Mouse (Mus musculus) lung, postnatal 14 days (tissue): ENCODE data around the gene Smg6.

Experiments
- DNase-seq: peaks from one replicate; pipeline ENCODE4 v3.0.0; 2021

Gene Smg6

DNA sequence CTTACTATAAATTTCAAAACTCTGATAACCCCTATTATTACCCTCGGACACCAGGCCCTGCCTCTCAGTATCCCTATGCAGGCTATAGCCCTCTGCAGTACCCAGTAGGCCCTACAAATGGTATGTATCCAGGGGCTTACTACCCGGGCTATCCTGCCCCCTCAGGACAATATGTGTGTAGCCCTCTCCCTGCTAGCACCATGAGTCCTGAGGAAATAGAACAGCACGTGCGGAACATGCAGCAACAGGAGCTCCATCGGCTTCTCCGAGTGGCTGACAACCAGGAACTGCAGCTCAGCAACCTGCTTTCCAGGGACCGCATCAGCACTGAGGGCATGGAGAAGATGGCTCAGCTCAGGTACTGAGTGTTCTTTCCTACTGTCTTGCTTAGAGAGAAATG lies 4.8 kb downstream of the Smg6 start:
- DNase-seq, result no peak

DNA sequence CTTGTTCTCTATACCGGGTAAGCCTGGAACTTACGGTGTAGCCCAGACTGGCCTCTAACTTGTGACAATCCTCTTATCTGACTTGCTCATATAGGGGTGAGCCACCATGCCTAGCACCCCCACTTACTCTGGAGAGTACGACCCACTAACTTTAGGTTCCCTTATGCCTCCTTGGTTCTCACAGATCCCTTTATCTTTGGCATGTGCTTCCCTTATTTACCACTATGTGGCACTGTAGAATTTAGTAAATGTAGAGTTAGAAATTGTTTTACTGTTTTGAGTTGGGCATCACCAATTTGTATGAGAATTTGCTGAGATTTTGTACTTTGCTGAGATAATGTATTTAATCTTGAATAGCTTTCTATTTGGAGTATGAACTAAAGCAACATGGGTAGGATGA lies 20.7 kb downstream of the Smg6 start:
- peak; percentile 28 for DNase-seq

DNA sequence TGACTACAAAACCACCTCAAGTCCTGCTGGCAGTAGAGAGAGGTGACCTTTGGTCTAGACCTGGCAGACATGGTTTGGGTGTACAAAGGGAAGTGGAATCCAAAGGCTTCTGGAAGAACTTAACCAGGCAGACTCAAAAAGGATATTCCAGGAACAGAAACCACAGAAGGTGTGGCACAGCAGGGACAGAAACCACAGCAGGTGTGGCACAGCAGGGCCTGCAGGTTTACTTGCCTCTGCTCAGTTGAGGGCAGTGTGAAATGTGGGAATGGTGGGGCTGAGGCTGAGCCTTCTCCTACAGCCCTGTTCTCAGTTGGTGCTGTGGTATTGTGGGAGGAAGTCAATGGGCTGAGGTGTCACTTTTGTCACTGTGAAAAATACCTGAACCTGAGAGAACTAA lies 29.3 kb downstream of the Smg6 start:
- no peak for DNase-seq

DNA sequence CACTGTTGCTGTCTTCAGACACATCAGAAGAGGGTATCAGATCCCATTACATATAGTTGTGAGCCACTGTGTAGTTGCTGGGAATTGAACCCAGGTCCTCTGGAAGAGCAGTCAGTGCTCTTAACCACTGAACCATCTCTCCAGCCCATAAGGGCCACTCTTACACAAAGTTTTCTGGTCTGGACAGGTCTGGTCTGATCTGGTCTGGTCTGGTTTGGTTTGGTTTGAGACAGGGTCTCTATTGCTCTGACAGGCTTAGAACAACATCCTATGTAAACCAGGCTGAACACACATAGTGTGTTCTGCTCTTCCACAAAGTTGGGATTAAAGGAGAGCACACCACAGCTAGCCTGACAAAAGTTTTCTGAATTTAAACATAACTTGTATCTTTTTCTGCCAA lies 30.4 kb downstream of the Smg6 start:
- DNase-seq, result no peak

DNA sequence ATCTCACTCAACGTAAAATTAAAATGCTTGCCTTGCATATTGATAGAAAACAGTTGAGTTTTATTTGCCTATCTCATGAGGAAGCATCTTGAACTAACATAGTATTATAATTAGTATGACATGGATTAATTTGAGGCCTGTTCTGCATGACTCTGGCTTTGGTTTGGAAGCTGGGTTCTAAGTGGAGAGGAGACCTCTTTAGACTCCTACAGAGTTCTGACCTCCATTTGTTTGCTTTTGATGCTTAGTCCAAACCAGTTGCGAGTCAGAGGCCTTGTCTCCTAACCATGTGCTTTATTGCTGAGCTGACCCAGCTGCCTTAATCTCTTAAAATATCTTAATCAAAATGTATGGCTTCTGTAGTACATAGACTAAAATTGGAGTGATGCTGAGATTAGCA lies 32.0 kb downstream of the Smg6 start:
- no peak for DNase-seq

DNA sequence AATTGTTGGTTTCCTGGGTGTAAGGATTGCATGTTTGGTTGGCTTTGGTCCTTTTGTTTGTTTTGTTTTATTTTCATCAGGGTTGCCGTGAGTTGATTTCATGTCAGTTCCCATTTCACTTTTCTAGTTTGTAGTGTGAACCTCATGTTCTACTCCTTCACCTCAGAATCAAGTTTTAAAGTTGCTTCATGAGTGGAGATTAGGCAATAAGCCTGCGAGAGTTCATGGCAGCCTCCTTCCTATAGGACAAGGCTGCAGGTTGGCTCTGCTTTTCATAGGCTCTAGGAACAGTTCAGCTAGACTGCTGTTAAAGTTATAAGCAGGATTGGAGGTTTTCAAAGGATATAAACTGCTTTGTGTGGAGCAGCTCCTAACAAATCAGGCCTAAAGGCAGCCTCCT lies 33.9 kb downstream of the Smg6 start:
- DNase-seq, result no peak

DNA sequence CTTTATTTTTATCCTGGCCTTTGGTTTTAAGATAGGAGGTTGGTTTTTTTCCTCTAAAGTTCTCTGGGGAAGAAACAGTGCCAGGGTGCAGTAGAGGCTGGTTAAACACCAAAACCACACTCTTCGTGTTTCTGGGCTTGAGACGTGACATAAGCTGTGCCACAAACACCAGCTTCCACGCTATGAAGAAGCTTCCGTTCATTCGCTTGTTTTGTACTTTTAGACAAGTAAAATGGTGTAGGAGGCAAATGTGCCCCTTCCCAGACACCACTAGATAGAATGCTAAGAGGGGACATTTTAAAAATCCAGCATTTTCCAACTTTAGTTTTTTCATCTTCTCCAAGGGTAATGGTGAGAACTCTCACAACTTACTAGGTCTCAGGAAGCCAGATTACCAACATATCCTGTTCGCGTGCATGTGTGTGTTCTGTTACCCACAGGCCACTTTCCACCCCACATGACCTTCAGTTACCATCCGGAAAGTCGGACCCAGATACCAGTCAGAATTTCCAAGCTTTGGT lies 34.5 kb downstream of the Smg6 start:
- DNase-seq, result no peak

DNA sequence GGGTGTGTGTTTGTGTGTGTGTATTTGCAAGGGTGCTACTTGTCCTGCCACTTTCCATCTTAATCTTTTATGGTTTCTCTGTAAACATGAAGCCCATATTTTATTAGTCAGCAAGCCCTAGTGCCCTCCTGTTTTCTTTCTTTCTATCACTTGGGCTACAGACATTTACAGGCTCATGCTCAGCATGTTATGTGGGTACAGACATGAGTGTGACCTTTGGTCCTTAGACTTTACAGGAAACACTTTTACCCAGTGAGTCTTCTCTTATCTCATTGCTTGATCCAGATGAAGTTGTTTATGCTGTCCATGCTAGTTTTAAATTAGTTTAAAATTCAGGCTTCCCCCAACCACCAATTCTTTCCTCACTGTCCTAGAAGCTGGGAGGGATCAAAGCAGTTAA lies 36.3 kb downstream of the Smg6 start:
- DNase-seq, result no peak

DNA sequence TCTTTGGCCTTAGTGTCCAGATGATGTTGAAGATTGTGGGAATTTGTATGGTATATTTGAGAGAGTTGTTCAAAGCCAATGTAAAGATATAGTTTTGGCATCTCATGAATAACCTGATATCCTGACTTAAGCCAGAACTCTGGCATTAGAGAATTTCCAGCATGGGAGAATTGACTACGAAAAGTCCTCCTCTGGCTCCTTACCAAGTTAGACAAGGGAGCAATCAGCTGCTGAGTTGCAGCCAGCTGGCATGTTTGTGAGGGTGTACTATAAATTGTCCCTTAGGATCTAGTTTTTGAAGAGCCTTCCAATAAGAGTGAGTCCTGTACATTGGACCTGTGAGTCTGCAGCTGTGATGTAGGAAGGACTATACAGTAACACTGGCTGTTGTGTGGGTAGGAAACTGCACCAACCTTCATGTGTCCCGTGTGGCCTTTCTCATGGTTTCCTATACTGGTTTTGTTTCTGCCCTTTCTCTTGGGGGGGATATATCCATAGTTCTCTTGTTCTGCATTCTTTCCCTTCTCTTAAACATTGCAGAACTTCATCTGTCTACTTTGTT lies 37.3 kb downstream of the Smg6 start:
- peak; percentile 13 for DNase-seq

DNA sequence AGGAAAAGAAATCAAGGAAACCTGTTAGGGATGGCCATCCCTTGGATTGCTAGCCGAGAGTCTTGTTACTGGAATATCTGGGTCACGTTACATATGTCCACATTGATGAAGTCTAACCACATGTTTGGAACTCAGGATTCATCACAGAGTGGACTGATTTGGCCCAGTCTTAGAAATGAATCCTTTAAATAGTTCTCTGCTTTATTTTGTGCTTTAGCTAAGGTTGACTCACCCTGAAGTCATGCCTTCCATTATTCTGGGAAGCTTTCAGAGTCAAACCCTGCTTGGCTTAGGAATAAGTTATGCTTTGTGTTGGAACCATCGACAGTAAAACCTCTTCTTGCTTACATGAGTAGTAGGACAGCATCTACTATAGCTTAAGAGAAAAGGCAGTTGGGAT lies 39.9 kb downstream of the Smg6 start:
- DNase-seq, result no peak

DNA sequence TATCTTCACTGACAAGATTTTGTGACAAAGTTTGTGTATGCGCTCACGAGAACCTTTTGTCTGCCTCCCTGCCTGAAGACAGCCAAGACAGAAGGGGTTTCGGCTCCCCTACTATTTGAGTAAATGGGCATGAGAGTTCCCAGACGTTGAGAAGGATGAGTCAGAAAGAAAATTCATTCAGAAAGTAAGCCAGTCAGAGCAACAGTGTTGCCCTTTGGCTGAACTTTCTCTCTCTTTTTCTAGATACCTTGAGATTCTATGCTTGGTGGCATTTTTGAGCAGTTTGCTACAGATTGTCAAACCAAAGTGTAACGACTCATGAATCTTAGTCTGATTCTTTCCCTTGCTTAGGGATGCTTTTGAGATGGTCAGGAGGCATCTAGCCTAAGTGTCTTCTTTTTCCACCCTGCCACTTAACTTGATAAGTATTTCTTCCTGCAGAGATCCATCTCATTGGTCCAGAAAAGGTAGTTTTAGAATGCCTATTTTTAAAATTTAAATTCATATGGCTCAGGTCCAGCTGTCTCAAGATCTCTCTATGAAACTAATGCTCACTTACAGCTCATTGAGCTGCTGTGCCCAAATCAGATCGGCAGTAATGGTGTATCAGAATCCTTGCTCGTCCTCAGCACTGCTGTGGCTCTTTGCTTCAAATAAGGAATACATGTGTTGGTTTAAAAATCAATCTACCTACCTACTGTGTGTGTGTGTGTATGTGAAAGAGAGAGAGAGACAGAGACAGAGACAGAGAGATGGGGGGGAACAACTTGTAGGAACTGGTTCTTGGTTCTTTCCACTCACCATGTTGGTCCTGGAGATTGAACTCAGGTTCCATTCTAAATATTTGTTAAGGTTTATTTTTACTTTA lies 47.9 kb downstream of the Smg6 start:
- DNase-seq, result no peak

DNA sequence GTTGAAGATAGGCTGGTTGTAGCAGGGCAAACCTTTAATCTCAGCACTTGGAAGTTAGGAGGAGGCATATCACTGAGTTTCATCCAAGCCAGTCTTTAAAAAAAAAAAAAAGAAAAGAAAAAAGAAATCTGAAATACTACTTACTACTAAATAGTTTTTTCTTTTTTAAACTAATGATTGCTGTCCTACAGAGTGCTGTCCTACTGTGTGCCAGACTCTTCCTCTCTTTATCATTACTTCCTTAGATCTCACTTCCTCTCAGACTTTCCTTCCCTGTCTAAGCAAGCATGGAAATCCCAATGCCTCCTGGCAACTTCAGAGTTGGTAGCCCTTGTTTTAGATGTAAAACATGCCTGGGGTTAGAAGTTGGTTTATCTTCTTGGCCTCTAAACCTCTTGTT lies 49.0 kb downstream of the Smg6 start:
- DNase-seq, result no peak

DNA sequence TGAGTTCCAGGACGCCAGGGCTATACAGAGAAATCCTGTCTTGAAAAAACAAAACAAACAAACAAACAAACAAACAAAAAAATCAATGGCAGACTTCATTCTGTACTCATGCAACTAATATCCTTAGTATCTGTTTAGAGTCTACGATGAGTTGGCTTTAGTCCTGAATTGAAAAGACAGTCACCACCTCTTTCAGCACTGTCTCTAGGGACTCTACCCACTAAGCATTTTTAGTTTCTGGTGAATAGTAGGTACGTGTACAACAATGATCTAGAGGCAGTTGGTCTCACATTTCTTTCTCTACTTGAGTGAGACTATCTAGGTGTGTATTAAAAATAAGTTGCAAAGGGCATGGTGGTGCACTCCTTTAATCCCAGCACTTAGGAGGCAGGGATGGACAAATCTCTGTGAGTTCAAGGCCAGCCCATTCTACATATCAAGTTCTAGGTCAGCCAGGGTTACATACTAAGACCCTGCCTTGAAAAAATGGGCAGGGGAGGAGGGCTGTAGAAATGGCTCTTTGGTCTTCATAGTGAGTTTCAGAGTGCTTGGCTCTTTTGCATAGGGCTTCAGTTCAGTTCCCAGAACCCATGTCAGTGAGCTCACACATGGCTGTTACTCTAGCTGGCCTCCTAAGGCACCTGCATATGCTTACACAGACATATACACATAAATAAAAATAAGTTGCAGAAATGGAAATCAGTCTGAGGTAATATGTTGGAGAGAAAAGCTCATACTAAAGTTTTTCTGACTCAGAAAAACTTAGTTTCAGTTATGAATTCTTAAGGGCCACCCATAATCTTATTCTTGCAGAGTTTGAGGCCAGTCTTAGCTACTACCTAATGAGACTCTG lies 51.4 kb downstream of the Smg6 start:
- no peak for DNase-seq

DNA sequence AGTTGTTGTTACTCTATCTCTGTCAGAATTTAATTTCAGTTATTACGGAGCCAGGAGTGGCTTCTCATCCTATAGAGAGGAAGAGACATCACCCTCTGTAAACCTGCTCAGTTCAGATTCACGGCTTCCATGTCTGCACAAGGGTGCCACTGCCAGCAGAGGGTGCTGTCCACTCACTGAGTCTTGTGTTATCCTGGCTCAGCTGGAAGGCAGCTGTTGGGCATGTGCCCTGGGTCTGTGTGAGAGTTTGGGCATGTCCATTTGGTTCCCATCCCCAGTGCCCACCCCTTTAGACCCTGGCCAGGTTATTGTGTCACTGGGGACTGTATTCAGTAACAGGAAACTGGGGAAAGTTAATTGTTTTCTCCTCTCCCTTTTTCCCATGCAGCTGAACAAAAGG lies 55.8 kb downstream of the Smg6 start:
- peak; percentile 88 for DNase-seq

DNA sequence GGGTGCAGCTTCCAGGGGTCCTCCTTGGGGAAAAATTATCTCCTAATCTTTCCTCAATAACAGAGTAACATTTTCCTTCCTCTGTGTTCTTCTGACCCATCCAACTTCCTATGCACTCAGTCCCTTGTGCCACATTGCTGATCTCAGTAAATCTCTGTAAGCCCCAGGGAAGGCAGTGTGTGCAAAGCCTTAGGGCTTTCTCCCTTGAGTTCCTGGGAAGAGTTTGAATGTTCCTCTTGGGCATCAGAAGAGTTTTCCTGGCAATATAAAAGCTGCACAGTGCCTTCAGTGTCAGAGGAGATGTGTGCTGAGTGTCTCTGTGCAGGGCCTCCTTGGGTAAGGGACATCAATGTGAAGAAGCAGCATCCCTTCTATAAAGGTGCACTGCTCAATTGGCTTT lies 56.6 kb downstream of the Smg6 start:
- DNase-seq, result no peak

DNA sequence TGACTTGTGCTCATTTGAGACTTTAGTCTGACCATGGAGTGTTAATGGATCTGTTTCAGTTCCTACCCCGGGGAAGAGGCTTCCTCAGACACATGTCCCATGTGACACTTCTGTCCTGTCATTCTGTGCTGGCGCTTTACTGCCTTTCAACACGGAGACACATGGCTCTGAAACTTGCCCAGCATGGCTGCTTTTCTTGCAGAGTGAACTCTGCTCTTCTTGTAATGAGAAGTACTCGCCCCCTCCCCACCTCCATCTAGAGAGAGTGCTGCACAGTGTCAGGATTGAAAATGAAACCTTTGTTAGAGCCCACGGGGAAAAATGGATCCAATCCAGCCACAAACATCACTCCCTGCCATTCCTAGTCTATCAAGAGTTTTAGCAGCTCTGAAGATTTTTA lies 62.5 kb downstream of the Smg6 start:
- DNase-seq, result no peak

DNA sequence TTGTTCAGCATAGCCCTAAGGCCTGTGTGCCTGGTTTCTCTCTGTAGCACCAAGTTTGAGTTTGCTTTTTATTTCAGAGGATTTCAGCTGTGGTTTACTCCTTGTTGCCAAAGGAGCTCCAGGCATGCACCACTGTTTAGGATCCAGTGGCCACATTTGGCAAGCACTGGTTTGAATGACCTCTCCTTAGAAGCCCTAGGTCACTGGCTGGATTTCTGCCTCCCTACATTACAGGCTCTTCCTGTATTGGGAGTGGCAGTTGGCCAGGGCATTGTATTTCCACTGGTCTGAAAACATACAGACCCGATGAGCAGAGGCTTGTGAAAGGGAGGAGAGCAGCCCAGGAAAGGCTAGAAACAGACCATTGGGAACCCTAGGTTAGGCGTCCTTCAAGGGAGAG lies 63.4 kb downstream of the Smg6 start:
- DNase-seq, result peak; percentile 45

DNA sequence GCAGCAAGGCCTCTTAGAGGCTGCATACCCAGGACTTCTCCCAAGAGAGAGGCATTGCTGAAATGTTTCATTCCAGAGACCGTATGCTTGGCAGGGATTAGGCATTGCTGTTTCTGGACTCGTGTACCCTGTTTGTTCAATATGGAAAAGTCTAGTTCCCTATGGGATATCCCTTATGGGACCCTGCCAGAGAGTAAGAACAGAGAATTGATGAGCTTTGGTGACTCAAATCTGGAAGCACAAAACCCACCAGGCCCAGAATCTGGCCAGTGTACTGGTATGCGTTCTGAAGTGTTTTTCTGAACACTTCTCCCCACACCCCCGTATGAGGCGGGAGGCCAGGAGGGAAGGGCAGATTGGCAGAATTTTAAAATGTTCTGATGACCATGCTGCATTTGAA lies 64.9 kb downstream of the Smg6 start:
- peak; percentile 38 for DNase-seq

DNA sequence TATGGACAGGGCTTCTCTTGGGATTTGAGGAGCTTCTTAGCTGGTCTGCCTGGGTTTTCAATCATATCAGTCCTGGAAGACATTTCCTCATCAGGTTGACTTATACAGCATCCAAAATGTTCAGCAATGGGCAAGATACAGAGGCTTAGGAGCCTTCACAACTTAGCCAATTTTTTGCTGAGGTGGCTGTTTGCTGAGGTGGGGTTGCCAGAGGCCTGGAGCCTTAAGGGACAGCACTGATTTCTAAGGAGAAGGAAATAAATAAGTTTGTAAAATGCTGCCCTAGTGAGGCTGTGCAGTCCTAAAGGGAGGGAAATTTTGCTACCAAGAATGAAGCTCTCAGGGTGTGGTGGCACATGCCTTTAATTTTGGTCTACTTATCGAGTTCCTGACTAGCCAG lies 65.7 kb downstream of the Smg6 start:
- no peak for DNase-seq

DNA sequence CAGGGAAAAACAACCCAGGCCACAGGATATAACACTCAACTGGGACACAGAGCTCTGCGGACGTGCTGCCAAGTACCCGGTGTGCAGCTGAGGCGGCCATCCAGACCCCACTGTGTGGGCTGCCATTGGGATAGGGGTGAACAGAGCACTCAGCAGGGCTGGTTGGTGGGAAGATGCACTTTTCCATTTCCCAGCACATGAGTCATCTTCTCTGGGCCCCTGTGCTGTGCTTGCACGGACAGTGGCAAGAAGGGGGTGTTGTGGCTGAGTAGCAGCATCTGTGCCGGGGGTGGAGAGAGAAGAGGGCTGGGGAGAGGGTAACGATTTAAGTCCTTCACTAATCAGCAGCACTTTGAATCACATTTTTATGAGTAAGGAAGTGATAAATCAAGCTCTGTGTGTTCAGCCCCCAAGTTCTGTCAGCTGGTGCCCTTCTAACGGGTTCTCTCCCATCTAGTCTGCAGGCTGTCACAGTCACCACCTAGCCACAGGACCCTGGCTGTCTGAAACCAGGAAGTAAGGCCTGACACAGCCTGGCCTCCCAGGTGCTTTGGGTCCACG lies 66.9 kb downstream of the Smg6 start:
- no peak for DNase-seq

DNA sequence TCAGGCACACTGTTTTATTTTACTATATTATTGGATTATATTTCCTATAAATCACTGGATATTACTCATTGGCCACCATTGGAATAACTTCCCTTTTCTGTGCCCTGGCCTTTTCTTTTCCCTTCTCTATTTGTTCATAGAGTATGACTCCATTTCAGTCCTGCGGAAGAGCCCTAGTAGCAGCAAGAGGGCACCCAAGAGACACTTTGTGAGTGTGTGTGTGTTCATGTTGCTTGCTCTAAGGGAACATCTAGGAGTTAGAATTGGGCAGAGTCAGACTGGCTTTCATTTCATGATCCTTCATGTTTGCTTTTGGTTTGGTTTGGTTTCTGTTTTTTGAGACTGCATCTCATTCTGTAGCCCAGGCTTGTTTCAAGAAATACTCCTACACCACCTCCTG lies 68.5 kb downstream of the Smg6 start:
- DNase-seq, result no peak

DNA sequence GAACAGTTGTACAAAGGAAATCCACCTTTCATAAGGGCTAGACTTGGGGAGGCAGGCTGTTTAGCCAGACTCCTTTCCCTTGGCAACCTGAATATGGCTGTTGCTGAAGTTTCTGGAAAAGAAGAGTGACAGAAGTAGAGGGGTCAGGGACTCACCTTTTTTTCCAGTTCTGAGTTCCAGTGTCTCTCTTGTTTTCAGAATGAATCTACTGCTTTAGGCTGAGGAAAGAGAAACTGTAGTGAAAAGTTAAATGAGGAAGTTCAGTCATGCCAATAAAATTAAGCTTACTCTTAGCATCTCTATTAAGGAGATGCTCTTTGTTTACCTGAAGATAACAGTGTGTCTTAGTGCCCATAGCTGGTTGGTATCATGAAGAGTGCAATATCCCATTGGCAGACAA lies 69.2 kb downstream of the Smg6 start:
- no peak for DNase-seq

DNA sequence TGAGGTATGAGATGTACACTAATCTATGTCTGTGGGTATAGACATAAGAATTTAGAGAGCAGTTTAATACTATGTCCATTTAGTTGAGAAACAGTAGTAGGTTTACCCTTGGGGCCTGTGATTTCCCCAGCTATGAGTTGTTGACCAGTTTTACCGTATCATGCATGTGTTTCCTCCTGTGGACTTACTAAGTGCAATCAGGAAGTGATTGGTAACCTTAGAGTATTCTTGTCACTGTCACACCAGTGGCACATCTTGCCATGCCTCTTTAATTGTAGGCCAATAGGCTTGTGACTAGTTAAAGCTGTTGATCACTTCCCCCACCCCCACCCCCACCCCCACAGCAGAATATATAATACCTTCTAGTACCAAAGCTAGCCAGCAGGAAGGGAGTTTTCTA lies 70.9 kb downstream of the Smg6 start:
- no peak for DNase-seq
